Mouse (Mus musculus): ENCODE measurements at regions not wholly inside any gene's neighbourhood (a gene's known extent, or its start where the extent isn't known, plus 50 kb on each side); places are given as distances from the start of the nearest gene placed in this dataset.

DNA sequence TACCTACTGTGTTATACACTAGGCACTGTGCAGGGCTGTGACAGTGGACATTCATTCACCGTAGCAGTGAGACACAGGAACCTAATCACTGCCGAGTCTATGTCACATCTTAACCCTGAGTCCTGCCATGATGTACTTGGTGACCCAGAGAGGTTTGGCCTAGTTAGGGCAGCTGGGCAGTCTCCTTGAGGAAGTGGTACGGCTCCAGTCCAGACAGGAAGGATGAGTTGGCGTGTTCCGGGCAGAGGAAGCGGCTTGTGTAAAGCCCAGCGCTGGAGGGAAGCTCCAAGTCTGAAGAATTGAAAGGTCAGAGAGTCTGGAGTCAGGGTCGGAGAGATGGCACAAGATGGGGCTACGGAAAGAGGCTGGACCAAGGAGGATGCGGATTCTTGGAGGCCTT is 99.4 kb upstream of the Smim15 start:
- DNase-seq, result no peak
- intact Hi-C loops (cut with DNase I), result no loop called here

DNA sequence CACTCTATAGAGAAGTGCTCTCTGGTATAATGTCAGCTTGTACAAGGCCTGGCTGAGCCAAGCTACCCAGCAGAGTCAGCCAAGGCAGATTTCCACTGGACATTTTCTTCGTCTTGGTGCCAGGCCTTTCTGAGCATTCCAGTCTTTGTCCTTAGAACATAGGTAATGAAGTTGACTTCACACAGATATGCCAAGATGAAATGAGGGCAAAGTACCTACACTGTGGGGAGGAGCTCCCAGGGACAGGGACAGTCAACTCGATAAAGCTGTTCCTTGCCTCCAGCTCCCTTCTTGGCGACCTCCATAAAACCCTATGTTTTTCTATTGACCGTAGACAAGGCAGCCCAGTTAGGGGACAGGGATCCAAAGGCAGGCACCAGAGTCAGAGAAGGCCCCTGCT is 101.3 kb upstream of the Smim15 start:
- no peak for DNase-seq
- intact Hi-C loops (cut with DNase I), result no loop called here

DNA sequence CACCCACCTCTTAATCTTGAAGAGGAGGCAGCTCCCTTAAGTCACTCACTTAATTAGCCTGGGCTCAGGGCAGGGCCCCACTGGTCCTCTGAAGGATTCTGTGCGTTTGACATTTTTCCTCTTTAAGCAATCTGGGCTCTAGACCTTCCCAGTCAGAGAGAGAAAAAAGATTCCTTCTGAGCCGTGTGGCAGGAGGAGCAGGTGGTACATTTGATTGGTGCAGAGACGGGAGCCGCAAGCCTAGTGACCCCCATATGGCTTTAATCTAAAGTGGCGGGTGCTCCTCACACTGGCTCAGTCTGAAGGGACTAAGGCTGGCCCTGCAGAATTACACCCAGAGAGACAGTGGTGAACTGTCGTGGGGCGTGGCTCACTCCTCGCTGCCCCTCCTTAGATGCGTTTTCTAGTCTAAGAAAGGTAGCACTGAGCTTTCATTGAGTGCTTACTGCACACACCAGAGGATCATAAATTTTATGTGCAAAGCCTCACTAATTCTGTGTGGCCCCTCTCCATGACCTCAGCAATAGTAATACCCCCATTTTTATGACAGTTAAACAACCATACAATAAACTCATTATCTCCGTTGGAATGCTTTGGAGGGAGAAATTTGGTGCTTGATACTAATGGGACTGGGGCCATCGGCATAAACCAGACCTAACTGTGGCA is 101.8 kb upstream of the Smim15 start:
- no peak for DNase-seq
- intact Hi-C loops (cut with DNase I), result no loop called here

DNA sequence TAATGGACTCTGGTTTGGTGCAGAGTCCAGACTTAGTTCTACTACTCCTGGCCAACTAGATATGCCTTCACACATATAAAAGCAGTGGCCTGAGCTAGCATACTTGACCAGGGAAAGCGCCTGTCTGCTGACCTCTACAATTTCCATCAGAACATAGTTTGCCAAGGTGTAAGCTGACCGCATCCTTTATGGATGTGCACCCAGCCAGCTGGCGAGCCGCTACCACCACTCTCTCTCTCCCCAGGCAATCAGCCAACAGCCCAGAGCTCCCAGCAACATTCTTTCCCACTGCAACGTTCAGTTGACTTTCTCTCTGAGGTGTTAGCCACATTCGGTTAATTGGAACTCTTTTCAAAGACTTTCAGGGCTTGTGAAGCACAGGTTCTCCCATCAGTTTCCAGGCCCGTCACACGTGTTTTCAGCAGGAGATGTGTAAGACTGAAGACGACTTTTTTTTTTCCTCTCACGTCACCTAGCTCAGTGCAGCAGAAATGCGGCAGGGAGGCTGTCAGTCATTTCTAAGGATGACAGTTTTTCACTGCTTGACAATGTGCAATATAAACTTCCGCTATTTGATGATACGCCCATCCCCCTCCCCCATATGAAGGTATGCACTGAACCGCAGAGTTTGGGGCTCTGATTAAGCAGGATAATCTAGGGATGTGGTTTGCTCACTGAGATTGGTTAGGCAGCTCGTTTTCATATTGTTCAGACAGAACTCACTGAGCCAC is 104.2 kb upstream of the Smim15 start:
- intact Hi-C loops (cut with DNase I), result no loop called here

DNA sequence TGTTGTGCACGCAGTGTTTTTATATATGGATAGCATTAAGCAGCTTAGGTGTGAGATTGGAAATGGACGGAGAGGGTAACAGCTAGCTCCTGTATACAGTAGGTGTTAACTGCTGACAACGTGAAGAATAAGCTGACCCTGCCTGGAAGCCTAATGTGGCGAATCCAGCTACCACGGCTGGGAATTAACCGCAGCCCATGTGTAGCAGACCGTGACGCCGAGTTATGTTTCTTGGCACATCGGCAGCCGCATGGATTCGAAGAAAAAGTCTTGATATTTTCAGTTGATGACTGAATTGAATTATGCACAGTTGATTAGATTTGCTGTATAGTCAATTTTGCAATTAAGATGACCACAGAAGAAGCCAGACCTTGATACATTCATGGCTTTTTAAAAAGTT is 108.6 kb upstream of the Smim15 start:
- no peak for DNase-seq
- intact Hi-C loops (cut with DNase I), result no loop called here

More for the DNA sequence above, 104.2 kb upstream of the Smim15 start:
- DNase-seq, result peak; percentile 62

DNA sequence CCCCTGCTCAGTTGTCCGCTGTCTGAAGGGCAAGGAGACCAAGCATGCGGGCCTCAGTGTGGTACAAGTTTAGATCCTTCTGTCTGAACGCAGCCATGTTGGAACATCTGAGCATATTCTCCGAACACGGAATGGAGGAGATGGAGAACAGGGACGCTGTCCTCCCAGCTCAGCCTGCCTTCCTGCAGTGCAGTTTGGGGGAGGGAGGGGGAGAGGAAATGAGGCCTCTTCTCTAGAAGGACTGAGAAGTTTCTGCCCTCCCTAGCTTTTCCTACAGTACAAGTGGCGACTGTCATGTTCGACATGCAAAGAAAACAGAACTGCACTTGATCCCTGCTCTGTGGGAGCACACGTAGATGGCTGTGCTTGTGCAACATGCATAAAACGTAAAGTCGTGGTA is 109.6 kb upstream of the Smim15 start:
- no peak for DNase-seq
- intact Hi-C loops (cut with DNase I), result no loop called here

DNA sequence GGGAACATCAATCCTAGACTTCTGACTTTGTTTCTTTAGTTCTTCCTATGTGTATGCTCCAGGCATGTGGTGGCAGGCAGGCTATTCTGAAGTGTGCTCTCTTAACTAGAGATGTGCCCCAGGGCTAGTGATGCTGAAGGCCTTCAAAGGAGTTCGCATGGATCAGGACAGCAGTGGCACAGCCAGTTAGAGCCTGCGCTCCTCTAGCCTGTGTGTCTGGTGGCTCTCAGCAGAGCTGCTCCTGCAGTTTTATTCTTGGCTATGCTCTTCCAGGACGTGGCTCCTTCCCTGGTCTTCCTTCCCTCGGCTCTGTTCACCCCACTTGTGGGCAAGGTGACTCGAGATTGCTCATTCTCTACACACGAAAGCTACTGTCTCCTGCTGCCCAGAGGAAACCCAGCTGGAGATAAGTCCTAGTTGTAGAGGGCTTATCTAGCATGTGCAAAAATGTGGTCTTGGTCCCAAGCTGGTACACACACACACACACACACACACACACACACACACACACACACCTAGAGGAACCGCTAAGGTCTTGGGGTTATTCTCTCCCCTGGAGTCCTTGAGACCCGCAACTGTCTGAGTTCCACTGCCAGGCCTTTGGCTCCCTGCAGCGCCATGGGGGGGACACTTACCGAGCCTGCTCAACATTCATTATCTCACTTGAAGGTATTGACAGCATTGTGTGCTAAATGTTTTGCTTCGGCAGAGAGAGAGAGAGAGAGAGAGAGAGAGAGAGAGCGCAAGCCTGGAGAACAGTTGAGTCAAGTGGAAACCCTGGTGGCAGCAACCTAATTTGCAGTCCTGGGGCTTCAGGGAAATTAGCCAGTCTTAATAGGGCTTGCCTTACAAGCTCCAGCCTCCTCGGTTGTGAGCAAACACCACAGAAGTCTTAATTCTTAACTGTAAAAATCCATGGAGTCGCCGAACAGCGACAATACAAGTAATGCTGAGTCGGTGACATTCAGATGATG is 110.4 kb upstream of the Smim15 start:
- no peak for DNase-seq
- intact Hi-C loops (cut with DNase I), result no loop called here

DNA sequence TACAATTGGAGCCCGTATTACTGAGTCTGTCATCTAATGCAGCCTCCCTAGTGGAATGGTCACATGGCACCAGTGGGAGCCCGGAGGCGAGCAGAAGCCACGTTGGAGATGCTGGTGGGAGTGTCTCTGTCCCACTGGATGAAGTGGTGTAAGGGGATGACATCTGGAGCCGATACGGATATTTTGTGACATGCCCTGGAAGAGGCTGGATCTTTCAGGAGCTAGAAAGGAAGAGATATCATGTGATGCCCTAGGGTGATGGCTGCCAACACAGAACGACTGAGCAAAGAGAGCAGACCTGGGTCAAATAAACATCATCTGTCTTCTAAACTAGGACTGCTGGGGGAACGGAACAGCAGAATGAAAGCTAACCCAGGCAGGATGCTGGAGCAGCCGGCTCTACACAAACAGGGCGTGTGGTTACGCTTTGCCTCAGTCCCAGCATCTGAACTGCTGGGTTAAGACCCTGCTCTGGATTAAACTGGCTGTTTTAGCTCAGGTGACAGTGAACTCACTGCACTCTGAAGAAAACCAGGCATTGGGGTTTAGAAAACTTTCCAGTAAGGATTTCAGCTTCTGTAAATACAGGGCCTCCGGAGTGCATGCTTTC is 111.7 kb upstream of the Smim15 start:
- intact Hi-C loops (cut with DNase I), result no loop called here
- DNase-seq, result no peak

DNA sequence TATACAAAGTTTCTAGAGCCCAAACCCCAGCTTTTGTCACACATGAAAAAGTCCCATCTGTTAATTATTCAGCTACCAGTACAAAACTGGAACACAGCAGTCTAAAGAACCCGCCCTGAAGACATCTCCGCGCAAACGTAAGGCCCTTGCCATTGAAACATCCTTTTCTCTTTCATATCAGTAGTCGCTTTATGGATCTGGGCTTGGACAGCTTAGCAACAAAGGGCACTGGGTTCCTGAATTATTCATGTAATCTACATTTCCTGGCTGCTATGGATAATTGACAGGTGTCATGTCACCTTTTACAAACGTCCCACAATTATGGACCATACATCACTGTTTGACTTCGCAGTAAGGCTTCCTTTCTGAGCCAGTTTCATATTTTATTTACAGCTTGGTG is 113.0 kb upstream of the Smim15 start:
- intact Hi-C loops (cut with DNase I), result no loop called here
- no peak for DNase-seq

DNA sequence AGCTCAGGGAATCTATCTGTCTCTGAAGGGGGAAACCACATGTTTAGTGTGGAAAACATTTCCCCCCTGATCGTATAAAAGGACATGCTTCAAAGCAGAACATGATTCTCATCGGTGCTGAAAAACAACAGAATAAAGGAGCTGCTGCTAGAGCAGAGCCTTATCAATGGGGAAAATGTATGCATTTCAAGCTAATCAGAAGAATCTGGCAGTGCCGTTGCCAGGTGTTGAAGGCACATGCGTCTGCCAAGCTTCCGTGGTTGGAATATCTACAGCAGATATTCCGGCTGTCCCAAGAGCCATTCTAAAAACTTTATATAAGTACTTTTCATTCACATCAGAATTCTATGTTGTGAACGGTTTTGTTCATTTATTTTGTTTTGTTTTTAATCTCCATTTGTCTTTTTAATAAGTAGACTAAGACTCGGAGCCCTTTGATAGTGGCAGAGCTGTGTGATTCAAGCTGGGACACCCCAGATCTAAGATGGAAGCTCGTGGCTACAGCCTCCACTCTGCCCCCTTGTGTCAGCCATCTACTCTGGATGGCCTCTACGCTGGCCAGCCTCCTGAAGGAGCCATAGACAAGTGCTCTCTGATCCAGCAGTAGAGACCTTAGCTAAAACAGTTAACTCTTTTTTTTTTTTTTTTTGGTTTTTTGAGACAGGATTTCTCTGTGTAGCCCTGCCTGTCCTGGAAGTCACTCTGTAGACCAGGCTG is 116.6 kb upstream of the Smim15 start:
- intact Hi-C loops (cut with DNase I), result no loop called here
- no peak for DNase-seq

DNA sequence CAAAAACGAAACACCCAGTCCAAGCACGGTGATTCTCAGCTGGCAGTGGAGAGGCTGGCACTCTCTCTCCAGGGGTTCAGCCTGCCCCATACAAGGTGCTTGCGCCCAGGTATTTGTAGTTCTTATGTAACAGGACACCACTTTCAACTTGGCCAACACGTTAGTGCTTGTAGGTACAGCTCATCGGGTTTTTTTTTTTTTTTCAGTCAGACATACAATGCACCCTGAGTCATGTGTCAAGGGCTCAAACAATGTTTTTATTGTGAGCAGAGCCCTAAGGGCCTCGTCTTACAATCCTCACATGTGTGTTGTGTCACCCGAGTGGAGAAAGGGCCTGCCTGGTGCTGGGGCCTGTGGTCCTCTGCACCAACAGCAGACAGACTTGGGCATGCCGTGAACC is 118.8 kb upstream of the Smim15 start:
- intact Hi-C loops (cut with DNase I), result no loop called here
- DNase-seq, result no peak

DNA sequence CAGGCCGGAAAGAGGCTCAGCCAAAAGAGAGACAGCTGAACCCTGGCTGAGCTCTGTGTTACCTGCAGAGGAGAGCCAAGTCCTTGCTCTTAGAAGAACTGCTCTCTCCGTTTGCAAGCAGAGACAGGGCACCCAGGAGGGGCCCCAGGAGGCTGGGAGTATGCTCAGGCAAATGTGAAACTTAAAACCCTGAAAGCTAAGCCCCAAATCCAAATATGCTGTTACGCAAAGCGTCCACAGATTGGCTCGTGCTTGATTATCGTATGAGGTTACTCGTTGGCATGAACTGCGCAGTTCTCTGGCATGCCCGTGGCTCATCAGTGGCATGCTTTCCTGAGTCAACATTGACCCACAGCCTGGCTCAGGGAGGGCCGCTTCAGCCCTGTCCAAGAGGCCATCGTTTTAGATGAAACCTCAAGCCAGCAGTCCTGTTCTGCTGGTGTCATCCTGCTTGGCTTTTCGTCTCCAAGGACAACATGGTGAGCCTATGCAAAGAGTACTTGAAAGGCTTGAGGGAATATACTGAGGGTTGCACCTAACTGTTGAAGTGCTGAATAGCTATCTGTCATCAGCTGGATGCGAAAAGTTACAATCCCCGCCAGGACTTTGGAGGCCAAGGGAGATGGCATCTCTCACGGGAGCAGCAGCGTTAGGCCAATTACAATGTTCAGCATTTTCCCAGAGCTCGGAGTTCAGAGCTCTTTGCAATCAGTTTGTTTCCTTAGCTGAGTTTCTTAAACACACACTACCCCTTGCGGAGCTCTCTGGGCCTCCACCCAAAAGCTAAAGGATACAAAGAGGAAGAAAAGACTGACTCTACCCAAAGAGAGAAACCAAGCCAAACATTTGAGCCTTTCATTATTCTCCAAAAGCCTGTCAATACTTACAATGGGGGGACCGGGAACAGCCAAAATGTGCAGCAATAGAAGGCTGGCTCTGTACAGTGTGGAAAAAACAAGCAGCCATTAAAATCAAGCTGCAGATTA is 120.8 kb upstream of the Smim15 start:
- DNase-seq, result peak; percentile 46
- intact Hi-C loops (cut with DNase I), result no loop called here

DNA sequence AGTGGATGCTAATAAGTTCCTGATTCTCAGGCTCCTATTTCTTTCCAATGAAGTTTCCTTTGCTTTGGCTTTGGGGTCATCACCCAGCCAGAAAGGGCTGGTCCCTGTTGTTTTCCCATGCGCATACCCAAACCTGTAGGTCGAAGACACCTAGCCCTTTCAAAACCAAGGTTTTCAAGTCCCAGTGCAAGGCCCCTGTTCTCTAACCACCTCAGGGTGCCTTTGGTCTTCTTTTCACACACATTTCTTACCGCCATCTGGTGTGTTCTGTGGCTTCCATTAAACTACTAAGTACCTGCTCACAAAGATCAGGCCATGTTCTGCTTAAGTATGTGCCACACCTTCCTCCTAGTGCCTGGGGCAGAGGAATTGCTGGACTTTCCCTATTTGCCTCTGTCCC is 124.8 kb upstream of the Smim15 start:
- intact Hi-C loops (cut with DNase I), result no loop called here
- DNase-seq, result no peak

DNA sequence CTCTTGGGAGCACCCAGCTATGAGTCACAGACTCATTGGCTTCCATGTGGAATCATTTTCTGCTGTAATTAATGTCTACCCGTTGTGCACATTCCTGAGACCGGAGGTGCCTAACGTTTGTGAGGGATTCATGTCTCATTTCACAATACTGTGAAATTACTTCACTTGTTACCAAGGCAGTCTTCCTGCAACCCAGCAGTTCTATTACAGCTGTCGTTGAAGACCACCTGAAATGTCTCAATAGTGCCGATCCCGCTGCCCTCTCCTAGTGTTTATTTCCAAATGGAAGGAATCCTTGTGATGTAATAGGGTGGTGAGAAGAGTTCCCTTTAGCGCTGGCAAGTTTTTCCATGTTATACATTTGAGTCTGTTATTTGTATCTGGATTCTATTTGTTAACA is 125.8 kb upstream of the Smim15 start:
- intact Hi-C loops (cut with DNase I), result no loop called here
- DNase-seq, result no peak

DNA sequence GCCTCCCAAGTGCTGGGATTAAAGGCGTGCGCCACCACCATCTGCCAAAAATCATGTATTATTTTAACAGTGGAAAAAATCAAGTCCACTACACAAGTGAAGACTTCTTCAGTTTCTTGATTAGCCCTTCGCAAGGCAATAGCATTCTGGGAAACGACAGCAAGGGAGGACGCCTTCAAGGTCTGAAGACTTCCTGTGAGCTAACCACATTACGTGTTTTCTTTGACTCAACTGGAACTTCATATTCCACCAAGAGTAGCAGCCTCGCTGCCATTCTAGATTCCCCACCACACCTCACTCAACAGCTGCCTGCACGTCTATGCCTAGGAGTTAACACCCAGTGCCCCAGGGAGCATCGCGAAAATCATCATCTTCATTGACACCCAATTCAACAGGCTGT is 126.2 kb upstream of the Smim15 start:
- DNase-seq, result no peak
- intact Hi-C loops (cut with DNase I), result no loop called here

DNA sequence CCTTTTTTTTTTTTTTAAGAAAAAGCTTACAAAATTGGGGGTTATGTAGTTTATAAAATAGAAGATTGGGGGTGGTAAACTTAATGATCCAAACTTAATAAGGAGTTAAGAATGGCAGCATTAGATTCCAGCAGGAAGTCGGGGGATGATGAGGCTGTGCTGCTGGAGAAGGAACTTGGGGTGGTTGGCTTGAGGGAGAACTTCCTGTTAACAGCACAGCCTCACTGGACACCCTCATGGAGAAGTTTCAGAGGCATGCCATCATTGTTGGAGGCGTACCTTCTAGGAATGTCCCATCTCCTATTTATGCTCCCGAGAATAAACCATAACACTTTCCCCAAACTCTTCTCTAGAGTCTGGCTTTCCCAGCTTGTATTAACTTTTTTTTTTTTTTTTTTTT is 126.7 kb upstream of the Smim15 start:
- intact Hi-C loops (cut with DNase I), result no loop called here
- DNase-seq, result no peak

DNA sequence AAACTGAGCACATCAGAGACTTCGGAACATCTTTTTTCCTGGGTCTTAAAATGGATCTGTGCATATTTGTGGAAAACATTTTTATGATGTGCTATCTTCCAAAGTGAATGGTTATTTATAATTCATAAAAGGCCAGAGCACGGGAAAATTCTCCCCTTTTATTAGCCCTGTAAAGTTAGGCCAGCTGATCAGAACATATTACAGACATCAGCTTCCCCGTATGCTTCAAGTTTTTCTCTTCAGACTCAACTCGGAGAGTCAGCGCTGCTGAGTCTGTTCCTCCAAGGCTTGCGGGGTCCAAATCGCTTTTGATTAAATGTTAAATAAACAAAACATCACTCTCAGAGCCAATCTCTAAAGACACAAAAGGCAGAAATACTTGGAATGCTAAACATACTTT is 134.1 kb upstream of the Smim15 start:
- intact Hi-C loops (cut with DNase I), result no loop called here
- no peak for DNase-seq

DNA sequence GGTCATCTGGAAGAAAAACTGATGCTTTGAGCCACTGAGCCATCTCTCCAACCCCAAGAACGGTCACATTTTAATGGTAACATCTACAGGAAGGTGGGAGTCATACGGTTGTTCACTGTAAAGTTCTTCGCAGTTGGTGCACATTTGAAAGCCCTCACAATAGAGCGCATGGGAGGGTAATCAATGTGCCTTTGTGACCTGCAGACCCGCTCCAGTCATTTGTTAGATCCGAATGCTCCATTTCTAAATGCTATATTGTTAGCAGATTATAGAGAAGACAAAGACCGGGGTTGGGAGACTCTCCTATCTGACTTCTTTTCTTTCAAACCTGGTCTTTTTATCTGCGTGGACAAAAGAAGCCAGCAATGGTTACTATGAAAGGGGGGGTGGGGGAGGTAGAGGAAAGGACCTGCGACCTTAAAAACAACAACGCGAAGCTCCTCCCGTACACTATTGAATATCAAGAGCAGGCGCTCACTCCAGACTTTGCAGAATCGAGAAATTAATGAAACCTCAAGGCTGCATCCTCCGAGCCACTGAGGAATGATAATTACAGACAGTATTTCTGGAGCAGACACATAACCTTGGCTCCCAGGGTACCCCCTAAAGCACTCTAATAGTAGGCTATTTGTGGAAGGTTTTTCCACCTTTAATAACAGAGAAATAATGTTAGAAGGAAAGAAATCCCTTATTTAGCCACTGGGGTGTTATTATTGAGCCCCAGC is 134.7 kb upstream of the Smim15 start:
- no peak for DNase-seq
- intact Hi-C loops (cut with DNase I), result loop anchor here (10.0 kb wide), 1 partner anchor 585 kb away; no protein-coding TSS in a partner anchor

DNA sequence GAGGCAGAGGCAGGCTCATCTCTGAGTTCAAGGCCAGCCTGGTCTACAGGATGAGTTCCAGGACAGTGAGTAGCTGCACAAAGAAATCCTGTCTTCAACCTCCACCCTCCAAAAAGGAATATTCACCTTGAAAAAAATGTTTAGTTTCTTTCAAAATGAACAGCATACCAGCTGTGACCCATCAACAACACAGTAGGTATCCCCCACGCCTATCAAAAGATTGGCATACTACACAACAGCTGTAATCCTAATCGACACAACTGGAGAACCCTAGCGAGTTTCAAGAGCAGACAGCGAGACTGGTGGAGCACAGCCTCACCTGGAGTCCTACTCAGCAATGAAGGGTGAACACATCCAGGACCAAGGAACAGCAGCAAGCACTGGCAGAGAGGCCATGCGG is 136.3 kb upstream of the Smim15 start:
- intact Hi-C loops (cut with DNase I), result loop anchor here (10.0 kb wide), 1 partner anchor 583 kb away; no protein-coding TSS in a partner anchor
- no peak for DNase-seq
